Mouse (Mus musculus) kidney, embryonic 16.5 days (tissue): ENCODE data around the gene Zdhhc3. TPM values are rescaled to one million over a fixed set of nuclear protein-coding genes. Genes with fewer than 3 reads are reported as not detected.

Experiments used
- ATAC-seq: fragments of 200-750 bp; cut with Nextera tagmentation; 2 replicates; pipeline ENCODE4 v1.8.0; 2017; ENCODE audit warnings: moderate TSS enrichment; ENCODE audit not compliant: low FRiP score, low TSS enrichment
- H3K27ac ChIP-seq: fragments of 300-500 bp; sonication (generic); 2 replicates; pipeline ENCODE4 v1.5.1; 2014; ENCODE audit warnings: low read length
- H3K27me3 ChIP-seq: fragments of 300-500 bp; sonication (generic); 2 replicates; pipeline ENCODE4 v1.6.1; 2014; ENCODE audit warnings: low read length, control low read depth, mixed read lengths; ENCODE audit not compliant: insufficient read depth
- H3K36me3 ChIP-seq: fragments of 300-500 bp; sonication (generic); 2 replicates; pipeline ENCODE4 v1.6.1; 2014; ENCODE audit warnings: low read length, control low read depth, mixed read lengths; ENCODE audit not compliant: insufficient read depth
- H3K4me1 ChIP-seq: fragments of 300-500 bp; sonication (generic); 2 replicates; pipeline ENCODE4 v1.6.1; 2014; ENCODE audit warnings: low read length, control low read depth, mixed read lengths; ENCODE audit not compliant: insufficient read depth
- H3K4me2 ChIP-seq: fragments of 300-500 bp; sonication (generic); replicated peaks from 2 replicates; pipeline ENCODE4 v1.6.1; 2014; ENCODE audit warnings: low read depth, low read length
- H3K4me3 ChIP-seq: fragments of 300-500 bp; sonication (generic); 2 replicates; pipeline ENCODE4 v1.5.1; 2014; ENCODE audit warnings: mild to moderate bottlenecking, low read length
- H3K9ac ChIP-seq: fragments of 300-500 bp; sonication (generic); replicated peaks from 2 replicates; pipeline ENCODE4 v1.6.1; 2014; ENCODE audit warnings: low read length
- H3K9me3 ChIP-seq: fragments of 300-500 bp; sonication (generic); 2 replicates; pipeline ENCODE4 v1.6.1; 2016; ENCODE audit warnings: low read length, control low read depth
- WGBS: fragments of 180-500 bp; shearing (Covaris S2); extraction: QIAGEN DNeasy Blood & Tissue Kit; methylation state at CpG from one replicate; pipeline ENCODE4 v1.1.7; 2014; 5-methylcytosine and 5-hydroxymethylcytosine counted together
- polyA plus RNA-seq: library from polyadenylated mRNA; unstranded; fragments of >200 nt; fragmentation: Nextera tagmentation; extraction: Ambion mirVana; gene quantifications from 2 replicates; pipeline ENCODE4 v1.2.1, GENCODE M21; 2015

Gene Zdhhc3
- polyA plus RNA-seq, 1 experiment from 2014 or later = 69.8 TPM

DNA sequence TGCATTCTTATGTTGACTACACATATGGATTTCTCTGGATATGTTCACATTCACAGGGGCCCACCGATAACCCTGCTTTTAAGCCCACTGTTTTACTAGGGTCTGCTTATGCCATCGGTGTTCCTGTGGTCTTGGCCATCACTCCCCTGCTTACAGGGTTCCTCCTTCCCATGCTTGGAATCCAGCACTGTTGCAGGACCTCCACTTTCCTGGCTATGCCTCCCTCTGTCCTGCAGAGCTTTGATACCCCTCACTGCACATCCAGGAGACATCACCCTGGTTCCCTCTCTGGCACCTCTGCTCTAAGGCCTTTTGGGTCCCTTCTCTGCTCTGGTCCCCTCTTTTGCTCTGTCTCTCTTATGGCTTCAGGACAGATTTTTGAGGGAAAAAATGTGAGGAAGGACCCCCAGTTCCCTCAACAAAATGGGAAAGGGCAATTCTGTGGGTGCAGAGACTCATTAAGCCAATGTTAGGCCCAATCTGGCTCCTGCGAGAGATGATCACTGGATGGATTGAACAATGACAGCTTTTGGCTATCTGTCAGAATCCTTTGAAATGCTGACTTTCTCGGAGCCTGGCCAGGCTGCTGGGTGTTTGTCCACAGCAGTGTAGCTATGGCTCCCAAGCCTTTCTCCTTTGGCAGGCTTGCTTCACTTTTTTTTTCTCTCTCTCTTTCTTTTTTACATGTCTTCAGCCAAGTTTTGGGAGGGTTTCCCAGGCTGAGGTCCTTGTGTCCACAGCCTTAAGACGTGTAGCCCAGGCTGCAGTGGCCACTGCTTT, 37.4 kb upstream of the Zdhhc3 start, which contains the start of gene Clec3b:
Clec3b (plus strand) TSS at position 706 of the 780 bp plus-strand sequence.
- 85% methylated on average over 5 of the region's 5 CpGs for WGBS
- no peaks in the 10 kb centered on the region for H3K36me3 ChIP-seq
- no peaks in the 10 kb centered on the region for H3K4me1 ChIP-seq
- ATAC-seq = no peak
- H3K27me3 ChIP-seq = no peaks in the 10 kb centered on the region
- no peak within 1 kb of the TSS for H3K4me3 ChIP-seq
- 0 out of 2 replicates have a peak within 1 kb of the TSS, but pooled peaks have one; percentile 7 for H3K27ac ChIP-seq
- peaks cover 2% of the 10 kb centered on the region; the same call in 1 of the 2 replicates for H3K9me3 ChIP-seq
- H3K9ac ChIP-seq = no peak within 1 kb of the TSS
- H3K4me2 ChIP-seq = no peak within 1 kb of the TSS

DNA sequence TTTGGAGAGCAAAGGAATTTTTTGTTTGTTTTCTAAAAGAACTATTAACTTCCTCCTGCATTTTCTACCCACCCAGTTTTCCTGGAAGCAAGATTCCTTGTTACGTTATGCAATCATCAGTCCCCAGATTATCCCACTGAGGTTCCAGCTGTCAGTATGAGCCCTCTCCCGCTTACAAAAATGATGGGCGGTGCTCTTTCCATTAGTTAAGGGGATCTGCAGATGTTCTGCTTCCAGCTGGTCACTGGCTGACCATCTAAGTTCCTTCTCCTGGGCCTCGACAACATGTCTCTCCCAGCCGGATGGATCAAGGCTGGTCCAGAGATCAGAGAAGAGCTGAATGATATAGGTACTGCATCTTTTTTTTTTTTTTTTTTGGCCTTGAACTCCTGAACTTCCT, 35.4 kb upstream of the Zdhhc3 start:
- Histone ChIP-seq H3K4me2 (no peak overlapping the region), H3K9me3 (peaks cover 11% of the 10 kb centered on the region; the same call in 1 of the 2 replicates), H3K27me3 (no peaks in the 10 kb centered on the region), H3K36me3 (peaks cover 9% of the 10 kb centered on the region; the same call in 1 of the 2 replicates), H3K27ac (no peak overlapping the region), H3K4me1 (no peaks in the 10 kb centered on the region), H3K4me3 (no peak overlapping the region), H3K9ac (no peak overlapping the region)
- ATAC-seq = no peak
- WGBS = 63% methylated on average over 5 of the region's 5 CpGs

DNA sequence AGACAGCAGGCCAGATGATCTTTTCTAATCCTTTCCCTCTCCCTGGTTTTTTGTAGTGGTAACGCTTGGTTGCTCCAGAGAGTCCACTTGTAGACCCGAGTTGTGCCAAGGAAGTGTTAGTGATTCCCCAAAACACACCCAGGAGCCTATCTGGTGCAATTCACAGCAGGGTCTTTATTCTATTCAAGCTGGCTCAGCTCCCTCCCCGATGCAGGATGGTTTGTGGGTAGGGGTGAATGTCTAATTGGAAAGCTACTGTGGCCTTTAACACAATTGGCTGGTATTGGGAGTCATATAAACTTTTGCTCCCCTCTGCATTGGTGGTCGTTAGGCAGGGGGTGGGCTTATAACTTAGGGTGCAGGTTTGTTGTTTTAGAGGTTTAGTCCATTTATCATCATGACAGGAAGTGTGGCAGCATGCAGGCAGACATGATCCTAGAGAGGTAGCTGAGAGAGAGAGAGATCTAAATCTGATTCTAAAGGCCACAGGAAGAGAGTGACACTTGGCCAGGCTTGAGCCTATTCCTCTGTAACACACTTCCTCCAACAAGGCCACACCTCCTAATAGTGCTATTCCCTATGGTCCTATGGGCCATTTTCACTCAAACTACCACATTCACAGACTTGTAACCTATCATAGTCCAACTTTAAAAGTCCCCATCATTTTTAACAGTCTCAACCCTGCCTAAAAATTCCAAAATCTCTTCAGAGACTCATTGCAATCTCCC, 27.0 kb upstream of the Zdhhc3 start:
- no peak overlapping the region for H3K4me3 ChIP-seq
- H3K27ac ChIP-seq = peak overlapping the region; percentile 68
- 75% methylated on average over 4 of the region's 4 CpGs for WGBS
- ATAC-seq = no peak
- H3K4me1 ChIP-seq = peaks cover 7% of the 10 kb centered on the region
- H3K9me3 ChIP-seq = peaks cover 13% of the 10 kb centered on the region; the same call in 1 of the 2 replicates
- H3K36me3 ChIP-seq = peaks cover 65% of the 10 kb centered on the region
- no peaks in the 10 kb centered on the region for H3K27me3 ChIP-seq
- no peak overlapping the region for H3K9ac ChIP-seq
- H3K4me2 ChIP-seq = no peak overlapping the region

DNA sequence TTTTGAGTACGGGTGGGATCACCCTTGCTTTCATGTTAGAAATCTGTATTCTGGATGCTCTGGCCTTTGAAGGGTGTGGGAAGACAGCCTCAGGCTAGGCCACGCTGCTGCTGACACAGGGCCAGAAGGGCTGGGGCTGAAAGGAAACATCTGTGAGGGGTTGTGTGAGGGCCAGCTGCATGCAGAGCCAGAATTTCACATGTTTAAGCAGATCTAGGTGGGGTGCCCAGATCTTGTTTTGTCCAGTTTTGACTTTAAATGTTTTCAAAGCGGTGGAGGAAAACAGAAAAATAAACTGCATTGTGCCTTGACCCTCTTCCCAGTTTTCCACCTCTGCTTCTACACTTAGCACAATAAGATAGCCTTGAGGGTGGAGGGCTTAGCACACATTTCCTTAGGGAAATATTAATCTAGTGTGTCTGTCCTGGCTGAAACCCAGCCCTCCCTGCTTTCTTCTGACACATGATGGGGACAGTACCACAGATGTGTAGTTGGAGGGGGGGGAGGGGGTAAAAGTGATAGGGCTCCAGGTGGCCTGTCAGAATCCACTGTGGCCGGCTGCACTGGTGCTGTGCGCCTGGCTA, 26.0 kb upstream of the Zdhhc3 start:
- H3K36me3 ChIP-seq = peaks cover 68% of the 10 kb centered on the region
- peak overlapping the region; percentile 68 for H3K27ac ChIP-seq
- no peak overlapping the region for H3K4me2 ChIP-seq
- 54% methylated on average over 5 of the region's 5 CpGs for WGBS
- no peak overlapping the region for H3K9ac ChIP-seq
- H3K9me3 ChIP-seq = peaks cover 9% of the 10 kb centered on the region; the same call in 1 of the 2 replicates
- H3K4me1 ChIP-seq = peaks cover 7% of the 10 kb centered on the region
- ATAC-seq = peak; percentile 87
- no peaks in the 10 kb centered on the region for H3K27me3 ChIP-seq
- H3K4me3 ChIP-seq = no peak overlapping the region

DNA sequence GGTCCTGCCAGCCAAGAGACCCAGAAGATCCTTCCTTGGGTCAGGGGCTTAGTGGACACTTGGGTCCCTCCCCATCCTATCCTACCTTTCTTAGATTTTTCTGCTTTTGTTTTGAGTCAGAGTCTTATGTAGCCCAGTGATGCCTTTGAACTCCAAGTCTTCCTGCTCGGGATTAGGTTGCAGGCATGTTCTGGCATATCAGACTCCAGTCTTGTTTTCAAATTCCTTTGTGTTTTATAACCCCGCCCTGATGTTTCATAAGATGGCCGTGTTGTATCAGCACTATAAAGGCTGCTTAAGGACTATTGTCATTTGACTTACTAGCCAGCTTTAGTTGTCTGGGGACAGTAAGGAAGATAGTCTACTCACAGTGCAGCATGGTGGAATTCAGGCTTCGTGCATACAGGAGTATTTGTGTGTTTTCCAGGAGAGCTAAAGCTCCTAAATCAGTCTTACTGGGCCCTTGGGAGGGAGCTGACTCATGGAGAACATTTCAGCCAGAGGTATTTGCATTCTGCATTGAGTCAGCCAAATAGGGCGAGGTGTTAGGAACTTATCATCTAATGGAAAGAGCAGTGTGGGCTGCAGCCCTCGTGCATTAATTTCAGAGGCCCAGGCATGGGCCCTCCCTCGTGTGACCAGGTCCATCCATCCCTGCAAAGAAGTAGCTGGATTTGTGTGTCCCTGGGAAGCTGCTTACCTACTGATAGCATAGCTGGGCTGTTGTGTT, 24.1 kb upstream of the Zdhhc3 start:
- Histone ChIP-seq H3K36me3 (peaks cover 66% of the 10 kb centered on the region), H3K4me2 (no peak overlapping the region), H3K27me3 (no peaks in the 10 kb centered on the region), H3K9ac (no peak overlapping the region), H3K27ac (no peak overlapping the region), H3K4me3 (no peak overlapping the region), H3K4me1 (peaks cover 7% of the 10 kb centered on the region), H3K9me3 (no peaks in the 10 kb centered on the region; the same call in 1 of the 2 replicates)
- WGBS = 75% methylated on average over 7 of the region's 7 CpGs
- ATAC-seq = 0 out of 2 replicates have a peak, but pooled peaks have one; percentile 16

DNA sequence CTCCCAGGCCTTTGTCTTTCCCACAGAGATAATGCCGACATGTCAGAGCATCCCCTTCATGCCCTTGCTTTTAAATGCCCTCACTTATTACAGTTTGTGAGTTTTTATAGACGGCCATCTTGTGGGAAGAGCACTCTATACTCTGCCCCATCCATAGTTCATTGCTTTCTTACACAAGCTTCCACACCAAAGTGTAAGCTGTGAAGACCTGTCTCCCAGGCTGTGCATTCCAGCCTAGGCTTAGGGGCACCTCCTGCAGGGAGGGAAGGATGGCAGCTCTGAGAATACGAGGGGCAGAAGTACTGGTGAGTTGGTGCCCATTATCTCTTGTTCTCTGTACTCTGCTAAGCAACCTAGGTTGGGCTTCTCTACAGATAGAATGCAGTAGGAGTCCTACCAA, 20.0 kb upstream of the Zdhhc3 start:
- WGBS = 92% methylated on average over 3 of the region's 3 CpGs
- Histone ChIP-seq H3K9me3 (no peaks in the 10 kb centered on the region), H3K4me1 (no peaks in the 10 kb centered on the region), H3K36me3 (peaks cover 73% of the 10 kb centered on the region), H3K27me3 (no peaks in the 10 kb centered on the region), H3K27ac (no peak overlapping the region), H3K9ac (no peak overlapping the region), H3K4me3 (no peak overlapping the region), H3K4me2 (no peak overlapping the region)
- no peak for ATAC-seq

DNA sequence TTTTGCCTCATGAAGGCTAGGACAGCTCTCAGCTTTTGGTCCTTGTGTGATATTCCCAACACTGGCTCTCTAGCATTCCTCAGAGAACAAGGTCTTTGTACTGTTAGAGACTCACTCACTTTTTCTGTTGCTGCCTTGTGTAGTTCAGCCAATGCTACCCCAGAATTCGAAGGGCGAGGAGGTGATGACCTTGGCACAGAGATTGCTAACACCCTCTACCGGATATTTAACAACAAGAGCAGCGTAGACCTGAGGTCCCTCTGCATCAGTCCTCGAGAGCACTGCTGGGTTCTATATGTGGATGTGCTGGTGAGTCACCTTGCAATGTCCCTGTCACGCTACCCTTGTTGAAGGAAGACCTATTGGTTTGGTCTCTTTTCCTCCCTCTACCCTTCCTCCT, 14.7 kb upstream of the Zdhhc3 start:
- Histone ChIP-seq H3K27ac (no peak overlapping the region), H3K4me3 (no peak overlapping the region), H3K9me3 (no peaks in the 10 kb centered on the region), H3K4me1 (no peaks in the 10 kb centered on the region), H3K9ac (no peak overlapping the region), H3K36me3 (peaks cover 47% of the 10 kb centered on the region), H3K4me2 (no peak overlapping the region), H3K27me3 (no peaks in the 10 kb centered on the region)
- WGBS = 94% methylated on average over 6 of the region's 6 CpGs
- no peak for ATAC-seq

DNA sequence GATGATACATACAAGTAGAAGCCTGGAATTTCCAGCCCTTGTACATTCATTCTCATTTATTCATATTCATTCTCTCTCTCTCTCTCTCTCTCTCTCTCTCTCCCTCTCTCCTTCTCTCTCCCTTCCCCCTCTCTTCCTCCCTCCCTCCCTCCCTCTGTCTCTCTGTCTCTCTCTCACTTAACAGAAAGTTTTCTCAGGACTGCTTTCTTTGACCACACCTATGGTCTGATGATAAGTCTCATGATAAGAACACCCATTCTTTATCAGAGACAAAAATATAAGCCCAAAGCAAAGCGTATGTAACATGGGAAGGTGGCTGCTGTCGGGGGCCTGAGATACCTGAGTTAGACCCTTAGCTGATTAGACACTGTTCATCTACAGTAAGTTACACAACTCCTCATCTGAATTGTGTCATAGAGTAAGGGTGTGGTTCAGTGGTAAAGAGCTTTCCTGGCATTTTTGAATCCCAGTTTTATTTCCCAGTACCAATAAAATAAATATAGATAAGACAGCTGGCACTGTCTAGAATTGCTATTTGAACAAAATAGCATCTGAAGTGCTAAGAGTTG, 11.5 kb upstream of the Zdhhc3 start:
- no peaks in the 10 kb centered on the region for H3K27me3 ChIP-seq
- H3K4me1 ChIP-seq = no peaks in the 10 kb centered on the region
- no peak overlapping the region for H3K4me2 ChIP-seq
- H3K9me3 ChIP-seq = no peaks in the 10 kb centered on the region
- 94% methylated on average over 2 of the region's 2 CpGs for WGBS
- no peak overlapping the region for H3K9ac ChIP-seq
- no peak for ATAC-seq
- peaks cover 50% of the 10 kb centered on the region for H3K36me3 ChIP-seq
- H3K4me3 ChIP-seq = no peak overlapping the region
- no peak overlapping the region for H3K27ac ChIP-seq
